Mouse (Mus musculus): ENCODE data around the gene Tenm4. TPM values are rescaled to one million over a fixed set of nuclear protein-coding genes. Genes with fewer than 3 reads are reported as not detected.
A peak's percentile ranks its signal among the peaks of the same experiment; 100 is the strongest.

The Tenm4 gene
- total RNA-seq, 2 experiments from 2014 or later: 125 to 132 TPM

DNA sequence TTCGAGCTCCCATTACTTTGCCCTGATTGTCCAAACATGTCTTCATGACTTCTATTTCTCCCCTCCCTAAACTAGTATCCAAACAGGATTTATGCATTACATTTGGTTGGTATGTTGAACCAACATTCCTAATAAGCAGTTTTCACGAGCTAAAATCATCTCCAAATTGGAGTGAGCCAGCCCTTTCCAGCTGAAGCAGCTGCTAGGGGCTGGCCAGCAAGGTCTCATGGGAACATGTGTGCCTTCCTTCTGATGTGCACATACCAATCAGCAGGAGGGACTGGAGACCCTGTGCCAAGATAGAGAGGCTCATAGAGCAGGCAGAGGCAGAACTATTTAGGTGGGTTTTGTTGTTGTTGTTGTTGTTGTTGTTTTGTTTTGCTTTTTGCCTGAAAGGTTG is 69.6 kb downstream of the Tenm4 start:
- DNase-seq (ENCODE audit: low spot score in 2 of 2): no peak

DNA sequence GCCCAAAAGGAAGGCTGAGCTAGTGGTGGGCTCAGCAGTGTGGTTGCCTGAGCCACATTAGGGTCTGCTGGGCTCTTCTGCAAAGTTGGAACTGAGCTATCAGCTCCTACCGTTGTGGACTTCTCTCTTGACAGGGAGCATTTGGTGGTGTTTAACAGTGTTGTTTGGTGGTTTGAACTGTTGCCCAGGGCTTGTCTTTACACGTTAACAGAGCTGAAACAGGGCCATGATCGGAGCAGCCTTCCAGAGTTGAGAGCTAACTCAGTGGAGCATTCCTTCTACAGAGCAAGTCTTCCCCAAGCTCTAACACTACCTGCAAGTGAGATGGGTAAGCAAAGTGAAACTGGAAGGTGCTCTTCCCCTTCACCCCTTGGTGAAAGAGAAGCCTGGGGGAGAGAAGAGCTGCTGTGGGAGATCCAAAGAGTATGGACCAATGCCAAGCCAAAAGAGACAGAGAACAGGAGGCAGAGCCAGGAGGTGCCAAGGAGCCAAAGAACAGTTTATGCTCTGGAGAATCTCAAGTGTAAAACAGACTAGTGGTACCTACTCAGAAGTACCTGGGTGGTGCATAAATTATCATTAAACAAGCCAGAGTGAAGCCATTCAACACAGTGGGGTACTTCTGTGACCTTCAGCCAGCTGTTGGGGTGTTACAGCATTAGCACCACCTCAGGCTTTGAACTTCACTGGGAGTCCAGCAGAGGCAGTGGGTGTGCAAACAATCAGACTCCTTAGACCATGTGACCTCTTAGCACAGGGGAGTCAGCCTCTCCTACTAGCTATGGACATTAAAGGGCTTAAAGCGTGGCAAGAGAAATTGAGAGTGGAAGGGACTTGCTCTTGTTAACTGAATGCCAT is 71.5 kb downstream of the Tenm4 start:
- DNase-seq (ENCODE audit: low spot score in 2 of 2): no peak

DNA sequence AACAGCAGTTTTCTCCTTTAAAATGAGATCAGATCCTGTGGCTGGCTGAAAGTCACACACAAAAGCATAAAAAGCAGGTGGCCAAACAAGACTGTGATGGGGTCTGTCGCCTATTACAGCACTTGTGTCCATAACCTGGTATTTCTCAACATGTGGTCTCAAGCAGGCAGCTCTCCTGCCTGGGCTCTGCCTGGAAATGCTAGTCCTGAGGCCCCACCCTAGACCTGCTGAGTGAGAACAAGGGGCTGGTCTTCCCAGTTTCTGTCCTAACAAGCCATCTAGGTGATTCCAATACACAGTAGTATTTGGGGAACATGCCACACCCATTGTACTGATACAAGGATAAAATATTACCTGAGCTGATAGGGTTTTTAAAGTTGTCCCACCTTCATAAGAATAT is 73.8 kb downstream of the Tenm4 start:
- DNase-seq (ENCODE audit: low spot score in 2 of 2): no peak

DNA sequence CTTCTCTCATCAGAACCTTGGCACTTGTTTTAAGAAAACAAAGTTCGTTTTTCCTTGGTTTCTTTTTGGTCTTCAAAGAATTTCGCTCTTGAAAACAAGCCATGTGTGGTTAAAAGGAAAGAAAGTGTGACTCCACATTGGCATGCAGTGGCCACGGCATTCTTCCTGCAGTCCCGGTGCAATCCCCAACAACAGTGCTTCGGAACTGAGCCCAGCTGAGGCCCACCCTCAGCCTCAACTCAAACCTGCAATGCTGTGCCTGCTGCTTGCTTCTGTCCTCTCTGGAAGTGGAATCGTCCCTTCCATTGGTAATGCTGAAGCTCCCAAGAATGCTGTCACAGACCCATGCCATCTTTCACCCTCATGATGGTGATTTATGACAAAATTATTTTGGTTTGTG is 88.6 kb downstream of the Tenm4 start:
- no peak for DNase-seq (ENCODE audit: low spot score in 2 of 2)

DNA sequence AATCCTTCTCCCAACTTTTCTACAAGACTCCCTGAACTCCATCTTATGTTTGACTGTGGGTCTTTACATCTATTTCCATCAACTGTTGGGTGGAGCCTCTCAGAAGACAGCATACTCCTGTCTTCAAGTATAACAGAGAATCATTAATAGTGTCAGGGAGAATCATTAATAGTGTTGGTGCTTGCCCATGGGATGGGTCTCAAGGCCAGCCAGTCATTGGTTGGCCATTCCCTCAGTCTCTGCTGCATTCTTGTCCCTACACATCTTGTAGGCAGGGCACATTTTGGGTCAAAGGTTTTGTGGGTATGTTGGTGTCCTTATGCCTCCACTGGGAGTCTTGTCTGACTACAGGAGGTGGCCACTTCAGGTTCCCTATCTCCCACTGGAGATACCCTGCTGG is 91.1 kb downstream of the Tenm4 start:
- no peak for DNase-seq (ENCODE audit: low spot score in 2 of 2)

DNA sequence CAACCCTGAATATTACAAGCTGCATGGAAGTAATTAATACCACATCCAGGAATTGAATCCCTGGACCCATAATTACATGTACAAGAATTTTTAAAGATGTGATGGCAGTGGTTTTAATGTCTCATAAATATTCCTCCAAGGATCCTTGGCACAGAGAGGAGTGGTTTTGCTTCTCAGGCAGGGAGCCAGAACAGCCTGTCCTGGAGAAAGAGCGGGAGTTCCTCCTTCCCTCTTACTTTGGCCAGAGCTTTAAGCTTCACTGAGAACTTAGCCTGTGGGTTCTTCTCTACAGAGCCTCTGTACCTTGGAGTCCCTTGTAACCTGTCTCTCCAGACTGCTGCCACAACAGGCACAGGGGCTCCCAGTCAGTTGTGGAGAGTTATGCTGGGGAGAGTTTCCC is 94.9 kb downstream of the Tenm4 start:
- DNase-seq (ENCODE audit: low spot score in 2 of 2): no peak

DNA sequence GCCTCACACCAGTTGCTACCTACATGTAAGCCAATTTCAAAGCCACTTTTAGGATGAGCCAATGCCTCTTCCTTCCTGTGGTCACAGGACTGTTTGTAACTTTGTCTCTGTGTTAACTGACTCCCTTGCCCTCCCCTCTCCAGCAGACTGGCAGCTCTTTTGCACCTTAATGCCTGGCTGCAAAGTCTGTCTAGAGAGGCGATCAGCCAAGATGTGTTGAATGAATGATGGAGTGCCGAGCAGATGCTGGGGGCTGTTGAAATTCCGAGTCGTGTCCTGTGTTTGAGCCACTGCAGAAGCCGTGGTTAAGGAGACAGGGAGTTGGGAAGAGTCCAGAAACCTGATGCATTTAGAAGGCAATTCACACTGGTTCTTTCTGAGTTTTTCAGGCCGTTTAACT is 96.2 kb downstream of the Tenm4 start:
- no peak for DNase-seq (ENCODE audit: low spot score in 2 of 2)

DNA sequence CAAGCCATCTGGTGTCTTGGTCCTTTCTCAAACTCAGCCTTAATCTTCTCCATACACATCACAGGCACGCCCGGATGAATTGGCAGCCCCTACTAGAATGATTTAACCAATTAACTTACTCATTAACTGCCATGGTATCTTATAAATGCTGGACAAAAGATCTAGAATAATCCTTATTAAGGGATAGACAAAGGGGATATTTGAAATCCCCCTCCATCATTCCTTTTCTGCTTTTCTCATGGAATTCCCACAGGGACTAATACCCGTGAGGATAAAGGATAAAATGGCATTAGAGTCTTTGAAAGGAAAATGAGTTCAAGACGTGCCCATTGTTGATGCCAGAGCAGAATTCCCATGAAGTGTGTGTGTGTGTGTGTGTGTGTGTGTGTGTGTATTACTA is 99.6 kb downstream of the Tenm4 start:
- DNase-seq (ENCODE audit: low spot score in 2 of 2): no peak

DNA sequence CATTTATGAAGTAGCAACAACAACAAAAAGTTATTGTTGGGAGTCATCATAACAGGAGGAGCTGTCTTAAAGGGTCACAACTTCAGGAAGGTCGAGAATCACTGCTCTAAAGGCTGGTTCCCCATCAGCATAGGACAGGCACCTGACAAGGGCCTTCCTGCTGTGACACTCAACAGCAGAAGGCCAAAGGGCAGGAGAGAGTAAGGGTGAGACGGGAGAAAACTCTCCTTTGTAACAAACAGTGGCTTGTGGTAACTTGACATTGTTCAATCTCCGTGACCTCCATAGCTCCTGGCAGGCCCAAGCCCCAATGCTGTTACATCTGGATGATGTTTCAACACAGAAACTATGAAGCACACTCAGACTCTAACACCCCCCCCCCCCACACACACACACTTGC is 101.0 kb downstream of the Tenm4 start:
- DNase-seq (ENCODE audit: low spot score in 2 of 2): no peak

DNA sequence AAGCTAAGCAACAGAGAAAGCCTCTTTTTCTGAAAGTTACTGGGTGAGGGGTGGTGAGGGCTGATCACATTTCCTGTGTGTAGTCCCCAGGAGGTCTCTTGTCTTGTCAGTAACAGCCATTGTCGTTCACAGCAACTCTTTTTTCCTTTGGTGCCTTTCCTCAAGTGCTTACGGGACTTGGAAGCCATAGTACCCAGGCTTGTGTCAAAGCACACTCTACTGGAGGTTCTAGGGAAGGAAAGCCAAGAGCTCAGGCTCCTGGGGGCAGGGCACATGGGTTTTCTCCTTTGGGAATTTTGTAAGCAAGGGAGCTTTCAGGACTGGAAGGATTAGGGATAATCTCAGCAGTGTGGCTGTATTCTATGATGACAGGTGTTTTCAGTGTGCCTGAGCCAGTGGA is 103.4 kb downstream of the Tenm4 start:
- no peak for DNase-seq (ENCODE audit: low spot score in 2 of 2)

DNA sequence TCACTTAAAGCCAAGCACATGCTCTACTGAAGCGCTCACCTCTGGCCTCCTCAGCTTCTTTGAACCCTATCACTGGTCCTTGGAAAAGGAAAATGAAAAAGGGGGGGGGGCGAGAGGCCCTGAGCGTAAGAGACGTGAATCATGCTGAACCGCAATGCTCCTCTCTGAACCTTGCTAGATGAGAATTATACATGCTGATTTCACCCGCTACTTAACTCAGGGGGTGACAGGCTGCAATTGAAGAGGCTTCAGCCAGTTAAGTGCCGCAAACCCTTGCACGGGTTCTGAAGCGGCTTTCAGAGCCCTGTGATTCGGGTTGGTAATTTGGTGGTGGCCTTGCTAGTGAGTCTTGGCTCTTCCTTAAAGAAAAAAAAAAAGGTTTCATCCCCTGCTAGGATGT is 106.5 kb downstream of the Tenm4 start:
- no peak for DNase-seq (ENCODE audit: low spot score in 2 of 2)

DNA sequence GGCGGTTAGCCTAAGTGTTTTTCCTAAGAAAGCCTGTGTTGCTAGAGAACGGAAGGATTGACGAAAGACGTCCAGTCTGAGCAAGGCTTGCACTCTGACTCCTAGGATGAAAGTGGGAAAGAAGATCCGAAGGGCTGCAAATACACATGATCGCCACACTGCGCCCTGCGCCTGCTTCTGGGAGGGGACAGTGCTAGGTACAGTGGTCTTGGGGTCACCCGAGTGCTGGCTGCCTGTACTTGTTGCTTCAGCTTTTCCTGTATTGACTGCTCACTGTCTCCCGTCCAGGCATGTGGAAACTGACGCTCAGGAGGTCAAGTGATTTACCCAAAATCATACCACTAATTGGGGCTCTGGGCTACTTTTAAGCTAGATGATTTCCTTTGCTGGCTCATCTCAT is 107.3 kb downstream of the Tenm4 start:
- DNase-seq (ENCODE audit: low spot score in 2 of 2): no peak

DNA sequence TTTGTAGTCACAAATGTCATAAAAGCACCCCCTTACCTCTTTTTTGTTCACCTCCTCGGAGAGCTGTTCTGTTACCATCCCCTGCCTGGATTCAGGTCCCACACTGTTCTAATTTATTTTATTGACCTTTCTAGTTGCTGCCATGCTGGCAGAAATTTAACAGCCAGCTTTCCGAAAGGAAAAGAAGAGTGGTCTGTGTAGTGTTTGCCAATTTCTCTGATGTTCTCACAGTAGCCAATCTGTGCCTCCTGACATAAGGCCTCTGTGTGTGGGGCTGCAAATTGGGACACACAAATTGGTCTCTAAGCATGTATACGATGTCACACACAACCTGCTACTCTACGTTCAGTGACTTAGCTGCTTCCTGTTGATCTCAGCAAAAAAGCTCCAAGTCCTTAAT is 109.7 kb downstream of the Tenm4 start:
- DNase-seq (ENCODE audit: low spot score in 2 of 2): peak; percentile 17 to 52

DNA sequence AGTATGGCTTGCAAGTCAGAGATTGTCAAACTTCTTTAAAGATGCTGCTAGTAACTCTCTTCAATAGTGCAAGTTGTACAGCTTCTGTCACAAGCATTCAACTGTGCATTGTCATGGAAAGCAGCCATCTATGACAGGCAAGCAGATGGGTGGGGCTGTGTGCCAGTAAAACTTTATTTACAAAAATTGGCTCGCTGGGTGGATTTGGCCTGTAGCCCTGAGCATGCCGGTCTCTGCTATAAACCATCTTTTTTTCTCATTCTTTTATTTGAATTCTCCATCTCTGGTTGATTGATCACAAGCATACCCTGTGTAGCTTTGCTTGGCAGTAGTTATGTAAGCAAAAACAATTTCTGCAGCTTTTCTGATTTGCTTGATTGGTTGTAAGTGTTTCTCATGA is 119.5 kb downstream of the Tenm4 start:
- peak; percentile 73 to 89 for DNase-seq (ENCODE audit: low spot score in 2 of 2)

DNA sequence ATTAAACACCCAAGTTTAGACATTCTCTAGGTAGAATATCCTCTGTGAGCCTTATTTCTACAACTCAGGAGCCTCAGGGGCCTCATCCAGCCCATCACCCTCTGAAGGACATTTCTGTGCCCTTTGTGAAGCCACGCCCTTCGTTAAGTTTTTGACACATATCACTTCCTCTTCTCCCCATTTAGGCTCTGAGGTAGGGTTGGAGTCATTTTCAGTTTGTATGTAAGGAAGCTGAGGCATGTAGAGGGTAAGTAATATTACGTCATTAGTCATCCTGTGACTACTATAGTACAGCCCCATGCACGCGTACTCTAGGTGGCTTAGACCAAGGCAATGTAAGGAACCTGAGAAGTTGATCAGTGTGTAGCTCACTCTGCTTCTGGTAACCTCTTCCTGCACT is 124.9 kb downstream of the Tenm4 start:
- no peak for DNase-seq (ENCODE audit: low spot score in 2 of 2)

DNA sequence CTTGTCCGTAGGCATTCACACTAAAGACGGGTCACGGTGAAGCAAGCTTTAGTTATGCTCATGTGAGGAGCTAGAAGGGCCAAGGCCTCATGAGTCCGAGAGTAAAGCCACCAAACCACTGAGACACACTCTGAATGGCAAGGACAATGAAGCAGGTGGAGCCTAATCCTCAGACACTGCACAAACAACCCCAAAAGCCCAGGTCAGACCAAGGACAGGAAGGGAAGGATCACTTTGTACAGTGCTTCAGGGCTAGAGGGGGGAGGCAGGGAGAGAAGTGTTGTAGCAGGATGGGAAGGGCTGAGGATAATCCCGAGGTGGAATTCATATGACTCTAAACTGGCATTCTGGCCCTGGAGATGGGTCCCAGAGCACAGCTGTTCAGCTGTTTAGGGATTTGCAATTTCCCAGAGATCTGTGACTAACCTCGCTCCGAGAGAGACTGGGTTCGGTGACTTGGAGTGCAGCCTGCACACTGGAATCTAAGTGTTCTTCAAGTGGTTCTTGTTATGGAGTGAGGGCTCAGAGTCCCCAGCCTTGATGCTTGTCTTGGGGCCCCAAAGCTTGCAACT is 129.9 kb downstream of the Tenm4 start:
- no peak for DNase-seq (ENCODE audit: low spot score in 2 of 2)

DNA sequence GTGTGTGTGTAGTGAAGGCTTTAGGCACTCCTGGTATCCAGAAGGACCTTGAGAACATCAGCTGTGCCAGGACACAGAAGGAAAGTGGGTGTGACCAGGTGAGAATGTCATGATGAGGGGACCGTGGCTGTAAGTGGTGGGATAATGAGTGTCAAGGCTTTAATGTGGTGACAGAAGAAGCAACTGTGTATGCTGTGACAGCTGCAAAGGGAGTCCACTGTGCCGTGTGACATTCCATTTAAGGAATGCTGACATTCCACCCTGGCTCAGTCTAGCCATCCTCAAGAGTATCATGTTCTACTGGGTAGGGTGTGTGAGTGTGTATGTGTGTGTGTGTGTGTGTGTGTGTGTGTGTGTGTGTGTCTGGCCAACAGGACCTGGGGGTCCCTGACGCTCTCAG is 130.8 kb downstream of the Tenm4 start:
- no peak for DNase-seq (ENCODE audit: low spot score in 2 of 2)

DNA sequence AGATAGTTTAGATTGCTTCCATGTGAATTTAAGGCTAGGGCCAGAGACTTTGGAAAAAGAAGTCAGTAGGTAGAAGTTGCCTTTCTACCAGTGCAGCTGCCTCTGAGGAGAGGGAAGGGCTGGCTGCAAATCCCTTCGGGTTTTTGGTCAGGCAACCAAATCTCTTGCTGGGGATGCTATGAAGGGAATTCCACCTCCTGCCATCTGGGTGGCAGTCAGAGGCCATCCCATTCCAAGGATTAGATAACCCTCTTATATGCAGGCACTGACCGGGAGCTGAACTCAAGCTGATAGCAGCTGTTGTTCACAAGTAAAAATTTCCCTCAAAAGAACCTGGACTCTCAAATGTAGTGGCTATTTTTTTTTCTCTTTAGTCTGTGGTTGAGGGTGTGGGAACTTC is 132.9 kb downstream of the Tenm4 start:
- no peak for DNase-seq (ENCODE audit: low spot score in 2 of 2)

DNA sequence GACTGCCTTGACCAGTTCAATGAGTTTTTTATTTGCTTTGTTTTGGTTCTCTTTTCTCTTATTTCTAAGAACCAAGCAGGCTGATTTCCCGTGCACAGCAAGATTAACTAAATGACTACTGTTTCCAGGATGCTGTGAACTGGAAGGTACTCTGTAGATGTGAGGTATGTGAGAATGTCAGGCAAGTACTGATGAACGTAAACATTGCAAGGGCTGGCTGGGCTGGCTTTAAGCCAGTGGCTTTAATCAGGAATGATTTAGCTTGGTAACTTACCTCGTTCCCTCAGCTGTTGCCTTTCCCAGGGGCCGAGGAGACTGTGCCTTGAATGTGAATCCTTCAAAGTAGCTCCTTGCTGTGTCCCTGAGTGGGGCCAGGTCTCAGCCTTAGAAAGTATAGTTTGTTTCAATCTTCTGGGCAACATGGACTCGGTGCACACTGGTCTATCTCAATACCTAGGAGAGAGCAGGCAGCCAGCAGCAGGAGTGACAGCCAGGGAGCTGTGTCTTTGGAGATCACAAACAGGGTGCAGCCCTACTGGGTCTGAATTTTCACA is 134.4 kb downstream of the Tenm4 start:
- no peak for DNase-seq (ENCODE audit: low spot score in 2 of 2)

DNA sequence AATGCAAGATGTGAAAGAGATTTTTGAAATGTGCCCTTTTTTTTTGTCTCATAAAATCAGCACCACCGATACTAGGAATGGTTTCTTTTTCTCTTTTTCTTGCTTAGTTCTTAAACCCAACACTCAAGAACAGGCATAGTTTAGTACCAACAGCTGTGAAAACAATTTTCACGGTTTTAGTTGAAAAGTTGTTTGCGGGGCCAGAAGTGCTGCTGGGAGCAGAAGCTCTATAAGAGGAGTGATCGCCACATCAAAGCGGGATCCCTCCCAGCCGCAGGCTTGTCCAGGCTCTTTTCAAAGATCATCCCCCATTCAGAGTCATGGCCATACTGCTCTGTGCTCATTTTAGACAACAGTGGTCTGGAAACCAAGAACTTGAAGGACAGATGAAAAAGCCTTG is 137.1 kb downstream of the Tenm4 start:
- no peak for DNase-seq (ENCODE audit: low spot score in 2 of 2)

DNA sequence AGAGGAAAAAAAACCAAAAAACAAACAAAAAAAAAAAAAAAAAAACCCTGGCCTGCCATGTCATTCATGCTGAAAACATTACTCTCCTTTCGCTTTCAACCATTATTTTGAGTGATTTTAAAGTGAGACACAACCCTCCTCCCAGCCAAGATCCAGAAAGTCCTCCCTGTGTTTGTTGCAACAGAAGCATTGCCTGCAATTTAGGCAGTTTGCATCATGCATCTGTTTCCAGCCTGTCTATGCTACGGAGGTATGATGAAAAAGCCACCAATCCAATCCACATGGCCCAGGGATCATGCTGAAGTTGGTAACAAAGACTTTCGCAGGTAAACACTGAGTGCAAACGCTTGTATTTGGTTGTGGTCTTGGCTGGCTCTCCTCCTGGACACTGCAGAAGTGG is 158.3 kb downstream of the Tenm4 start:
- DNase-seq (ENCODE audit: low spot score in 2 of 2): no peak

DNA sequence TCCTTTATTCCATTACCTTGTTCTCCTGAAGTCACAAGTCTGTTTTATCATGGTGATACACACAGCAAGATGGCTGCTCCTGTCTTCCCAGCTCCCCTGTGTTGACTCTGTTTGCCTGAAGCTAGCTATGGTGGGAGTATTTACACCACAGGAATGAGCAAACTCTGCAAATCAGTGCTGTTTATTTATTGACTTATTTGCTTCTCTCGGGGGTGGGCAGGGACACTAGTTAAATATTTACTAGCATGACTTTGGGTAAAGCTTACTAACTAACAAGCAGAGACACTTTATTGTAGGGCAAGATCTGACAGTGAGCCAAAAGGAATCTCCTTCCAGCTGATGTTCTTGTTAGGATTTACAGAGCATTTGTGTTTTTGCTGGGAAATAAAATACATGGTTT is 160.1 kb downstream of the Tenm4 start:
- DNase-seq (ENCODE audit: low spot score in 2 of 2): no peak

DNA sequence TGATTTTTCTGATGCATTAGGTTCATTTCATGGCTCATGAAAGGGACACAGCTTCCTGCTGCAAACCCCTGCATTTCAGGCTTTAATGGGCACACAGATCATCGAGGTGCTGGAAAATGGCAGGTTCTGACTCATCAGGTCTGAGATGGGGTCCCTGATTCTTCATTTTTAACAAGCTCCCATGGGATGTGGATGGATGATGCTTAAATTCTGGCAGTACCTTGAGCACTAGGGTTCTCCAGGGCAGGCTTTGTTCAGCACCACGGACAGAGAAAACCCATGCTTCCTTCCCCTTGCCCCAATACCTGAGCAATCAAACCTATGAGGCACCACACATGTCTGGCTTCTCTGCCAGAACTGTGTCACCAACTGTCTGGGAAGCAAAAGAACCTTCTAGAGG is 163.3 kb downstream of the Tenm4 start:
- no peak for DNase-seq (ENCODE audit: low spot score in 2 of 2)
